Mouse (Mus musculus): Measurements from ENCODE around the gene 1700029J07Rik.

The 1700029J07Rik gene

GRCm38 (mm10) chr8:45950622-45951021 is 24.4 kb downstream of the 1700029J07Rik start:
- DNase-seq (ENCODE audit: low spot score in 2 of 2), result no peak

GRCm38 (mm10) chr8:45946283-45946682 is 28.8 kb downstream of the 1700029J07Rik start:
- DNase-seq (ENCODE audit: low spot score in 2 of 2), result no peak

GRCm38 (mm10) chr8:45936986-45937385 is 38.1 kb downstream of the 1700029J07Rik start:
- no peak for DNase-seq (ENCODE audit: low spot score in 2 of 2)

- peak; percentile 91 to 93 for DNase-seq (ENCODE audit: low spot score in 2 of 2)
Measured at GRCm38 (mm10) chr8:45934582-45935014, 40.5 kb downstream of the 1700029J07Rik start, which contains the start of gene Ccdc110. Ccdc110 (plus strand) TSS chr8:45934619.

- DNase-seq (ENCODE audit: low spot score in 2 of 2), result no peak
Measured at GRCm38 (mm10) chr8:45922116-45922515, 52.9 kb downstream of the 1700029J07Rik start.

- DNase-seq (ENCODE audit: low spot score in 2 of 2), result no peak
Measured at GRCm38 (mm10) chr8:45920392-45920791, 54.7 kb downstream of the 1700029J07Rik start.

- no peak for DNase-seq (ENCODE audit: low spot score in 2 of 2)
Measured at GRCm38 (mm10) chr8:45918891-45919290, 56.2 kb downstream of the 1700029J07Rik start.

- DNase-seq (ENCODE audit: low spot score in 2 of 2), result no peak
Measured at GRCm38 (mm10) chr8:45917040-45917679, 57.9 kb downstream of the 1700029J07Rik start.

- no peak for DNase-seq (ENCODE audit: low spot score in 2 of 2)
Measured at GRCm38 (mm10) chr8:45916496-45916895, 58.6 kb downstream of the 1700029J07Rik start.

- DNase-seq (ENCODE audit: low spot score in 2 of 2), result no peak
Measured at GRCm38 (mm10) chr8:45913707-45914106, 61.3 kb downstream of the 1700029J07Rik start.

- no peak for DNase-seq (ENCODE audit: low spot score in 2 of 2)
Measured at GRCm38 (mm10) chr8:45906251-45906619, 68.8 kb downstream of the 1700029J07Rik start.

GRCm38 (mm10) chr8:45905591-45906250 is 69.3 kb downstream of the 1700029J07Rik start:
- DNase-seq (ENCODE audit: low spot score in 2 of 2), result no peak

- DNase-seq (ENCODE audit: low spot score in 2 of 2), result no peak
Measured at GRCm38 (mm10) chr8:45903659-45904058, 71.4 kb downstream of the 1700029J07Rik start.

Measured in urinary bladder, postnatal 36 days (tissue).